Mouse (Mus musculus) erythroid progenitor cell, adult 5-6 weeks (primary cell): ENCODE measurements around the gene Dhx32. TPM values are rescaled to one million over a fixed set of nuclear protein-coding genes. Genes with fewer than 3 reads are reported as not detected.

Source experiments
- ATAC-seq: replicated peaks from 2 replicates; pipeline ENCODE4 v1.8.0; 2016; ENCODE audit warnings: moderate number of reproducible peaks, mild to moderate bottlenecking, moderate TSS enrichment, inconsistent platforms; ENCODE audit not compliant: poor library complexity, low FRiP score, severe bottlenecking
- total RNA-seq, 2 experiments: library from RNA; stranded (forward) in 1 of 2; stranded (reverse) in 1 of 2; fragments of 150-400 nt in 1 of 2; fragments of 186-747, 209-891 nt in 1 of 2; gene quantifications; 2 replicates each; pipeline versions ENCODE4 v1.2.3 to v1.2.4; 2015 to 2017; ENCODE audit warnings: low replicate concordance in 2 of 2

The Dhx32 gene
- total RNA-seq (2015; ENCODE audit: low replicate concordance) (3.2 and 3.4 TPM in 2 replicates), total RNA-seq (2017; ENCODE audit: low replicate concordance) (4.8 and 23.4 TPM in 2 replicates)

- ATAC-seq = 0 out of 2 replicates have a peak, but pooled peaks have one; percentile 52
Measured at GRCm38 (mm10) chr7:133782717-133783435, at the start of gene Dhx32. Dhx32 (minus strand) TSS chr7:133782726.

- no peak for ATAC-seq
Measured at GRCm38 (mm10) chr7:133829579-133829978, 47.1 kb upstream of the Dhx32 start.

- ATAC-seq = no peak
Measured at GRCm38 (mm10) chr7:133828514-133828913, 46.0 kb upstream of the Dhx32 start.

- no peak for ATAC-seq
Measured at GRCm38 (mm10) chr7:133824579-133824978, 42.1 kb upstream of the Dhx32 start.

- no peak for ATAC-seq
Measured at GRCm38 (mm10) chr7:133823751-133824150, 41.2 kb upstream of the Dhx32 start.

GRCm38 (mm10) chr7:133813331-133813730, 30.8 kb upstream of the Dhx32 start:
- ATAC-seq = no peak

GRCm38 (mm10) chr7:133812927-133813326, 30.4 kb upstream of the Dhx32 start:
- ATAC-seq = no peak

- ATAC-seq = no peak
Measured at GRCm38 (mm10) chr7:133805614-133806175, 23.2 kb upstream of the Dhx32 start.

GRCm38 (mm10) chr7:133801823-133802222, 19.3 kb upstream of the Dhx32 start:
- ATAC-seq = no peak

GRCm38 (mm10) chr7:133799928-133800327, 17.4 kb upstream of the Dhx32 start:
- no peak for ATAC-seq

- ATAC-seq = no peak
Measured at GRCm38 (mm10) chr7:133794720-133795119, 12.2 kb upstream of the Dhx32 start.

GRCm38 (mm10) chr7:133793248-133794131, 11.0 kb upstream of the Dhx32 start:
- ATAC-seq = no peak

- no peak for ATAC-seq
Measured at GRCm38 (mm10) chr7:133792771-133793170, 10.2 kb upstream of the Dhx32 start.

- no peak for ATAC-seq
Measured at GRCm38 (mm10) chr7:133790608-133791229, 8.2 kb upstream of the Dhx32 start.

GRCm38 (mm10) chr7:133790171-133790570, 7.6 kb upstream of the Dhx32 start:
- ATAC-seq = no peak

GRCm38 (mm10) chr7:133788147-133788546, 5.6 kb upstream of the Dhx32 start:
- ATAC-seq = no peak

GRCm38 (mm10) chr7:133787571-133787970, 5.0 kb upstream of the Dhx32 start:
- no peak for ATAC-seq

GRCm38 (mm10) chr7:133781991-133782390, 535 bp downstream of the Dhx32 start:
- ATAC-seq = no peak

- no peak for ATAC-seq
Measured at GRCm38 (mm10) chr7:133781583-133781982, 943 bp downstream of the Dhx32 start.

GRCm38 (mm10) chr7:133776626-133776996, 5.9 kb downstream of the Dhx32 start, which contains the start of gene Fank1:
Fank1 (plus strand) TSS chr7:133776861.
- ATAC-seq = peak; percentile 96
